Mouse (Mus musculus) lung, postnatal 0 days (tissue): ENCODE measurements around the gene Atxn3. TPM values are rescaled to one million over a fixed set of nuclear protein-coding genes. Genes with fewer than 3 reads are reported as not detected.

Experiments used
- ATAC-seq: fragments of 200-750 bp; cut with Nextera tagmentation; 2 replicates; pipeline ENCODE4 v1.8.0; 2017; ENCODE audit warnings: moderate library complexity
- DNase-seq: peaks from one replicate; pipeline ENCODE4 v3.0.0-alpha.2; 2016; ENCODE audit warnings: low spot score
- H3K27ac ChIP-seq: fragments of 300-500 bp; sonication (generic); 2 replicates; pipeline ENCODE4 v1.5.1; 2014; ENCODE audit warnings: antibody characterized with exemption, mild to moderate bottlenecking, low read length, mixed read lengths
- H3K27me3 ChIP-seq: fragments of 300-500 bp; sonication (generic); replicated peaks from 2 replicates; pipeline ENCODE4 v1.6.1; 2014; ENCODE audit warnings: low read length, mixed read lengths; ENCODE audit not compliant: insufficient read depth
- H3K36me3 ChIP-seq: fragments of 300-500 bp; sonication (generic); 2 replicates; pipeline ENCODE4 v1.6.1; 2014; ENCODE audit warnings: low read length, mixed read lengths; ENCODE audit not compliant: insufficient read depth
- H3K4me1 ChIP-seq: fragments of 300-500 bp; sonication (generic); 2 replicates; pipeline ENCODE4 v1.6.1; 2014; ENCODE audit warnings: antibody characterized with exemption, low read depth, low read length, mixed read lengths; ENCODE audit not compliant: insufficient read depth
- H3K4me2 ChIP-seq: fragments of 300-500 bp; sonication (generic); replicated peaks from 2 replicates; pipeline ENCODE4 v1.6.1; 2014; ENCODE audit warnings: low read depth, mild to moderate bottlenecking, low read length, moderate library complexity, mixed read lengths
- H3K4me3 ChIP-seq: fragments of 300-500 bp; sonication (generic); 2 replicates; pipeline ENCODE4 v1.5.1; 2014; ENCODE audit warnings: low read depth, low read length
- H3K9ac ChIP-seq: fragments of 300-500 bp; sonication (generic); replicated peaks from 2 replicates; pipeline ENCODE4 v1.6.1; 2014; ENCODE audit warnings: low read depth, mild to moderate bottlenecking
- H3K9me3 ChIP-seq: fragments of 300-500 bp; sonication (generic); 2 replicates; pipeline ENCODE4 v1.6.1; 2016; ENCODE audit warnings: low read length, mixed read lengths
- CTCF ChIP-seq: IDR thresholded peaks from 2 replicates; pipeline ENCODE4 v1.5.1; 2016; ENCODE audit warnings: antibody characterized with exemption, mild to moderate bottlenecking
- EP300 ChIP-seq: IDR thresholded peaks from 2 replicates; pipeline ENCODE4 v1.6.1; 2016; ENCODE audit warnings: antibody characterized with exemption, mild to moderate bottlenecking, control low read depth
- WGBS: fragments of 180-500 bp; shearing (Covaris S2); extraction: QIAGEN DNeasy Blood & Tissue Kit; methylation state at CpG from one replicate; pipeline ENCODE4 v1.1.7; 2014; 5-methylcytosine and 5-hydroxymethylcytosine counted together
- polyA plus RNA-seq: library from polyadenylated mRNA; unstranded; fragments of >200 nt; fragmentation: Nextera tagmentation; extraction: Ambion mirVana; gene quantifications from 2 replicates; pipeline ENCODE4 v1.2.1, GENCODE M21; 2015

Gene Atxn3
- polyA plus RNA-seq: 14.1 and 15.3 TPM in 2 replicates

- TF ChIP-seq CTCF: peak; percentile 87
- no peak for TF ChIP-seq EP300
- H3K9me3 ChIP-seq: no peaks in the 10 kb centered on the region
- DNase-seq: peak; percentile 98
- peak within 1 kb of the TSS; percentile 83 for H3K27ac ChIP-seq
- H3K4me1 ChIP-seq: peaks cover 9% of the 10 kb centered on the region; the same call in 1 of the 2 replicates
- ATAC-seq: peak; percentile 100
- peak within 1 kb of the TSS; percentile 98 for H3K4me3 ChIP-seq
- WGBS: under 1% methylated on average over 52 of the region's 54 CpGs
- H3K27me3 ChIP-seq: no peaks in the 10 kb centered on the region
- H3K9ac ChIP-seq: peak within 1 kb of the TSS; percentile 73
- H3K36me3 ChIP-seq: no peaks in the 10 kb centered on the region
- peak within 1 kb of the TSS; percentile 75 for H3K4me2 ChIP-seq
Measured at GRCm38 (mm10) chr12:101957942-101958544, at the start of gene Atxn3. TSS of gene Atxn3 (minus strand) at chr12:101958246.

- no peak overlapping the region for H3K4me3 ChIP-seq
- H3K27me3 ChIP-seq: no peaks in the 10 kb centered on the region
- no peak overlapping the region for H3K9ac ChIP-seq
- DNase-seq: no peak
- no peaks in the 10 kb centered on the region for H3K9me3 ChIP-seq
- H3K4me1 ChIP-seq: no peaks in the 10 kb centered on the region
- WGBS: 97% methylated on average over 11 of the region's 11 CpGs
- H3K36me3 ChIP-seq: peaks cover 38% of the 10 kb centered on the region
- TF ChIP-seq CTCF: no peak
- no peak for TF ChIP-seq EP300
- no peak overlapping the region for H3K27ac ChIP-seq
- no peak overlapping the region for H3K4me2 ChIP-seq
- ATAC-seq: no peak
Measured at GRCm38 (mm10) chr12:102000785-102001184, 42.7 kb upstream of the Atxn3 start.

GRCm38 (mm10) chr12:101998929-101999328 is 40.9 kb upstream of the Atxn3 start:
- Histone ChIP-seq H3K4me1 (no peaks in the 10 kb centered on the region), H3K4me2 (no peak overlapping the region), H3K36me3 (peaks cover 32% of the 10 kb centered on the region), H3K27me3 (no peaks in the 10 kb centered on the region), H3K9me3 (no peaks in the 10 kb centered on the region), H3K9ac (no peak overlapping the region), H3K4me3 (no peak overlapping the region), H3K27ac (no peak overlapping the region)
- 81% methylated on average over 5 of the region's 5 CpGs for WGBS
- TF ChIP-seq EP300 (no peak), CTCF (no peak)
- peak; percentile 43 for DNase-seq
- no peak; the same call in 1 of the 2 replicates for ATAC-seq

GRCm38 (mm10) chr12:101994576-101995467 is 36.8 kb upstream of the Atxn3 start:
- no peaks in the 10 kb centered on the region for H3K27me3 ChIP-seq
- TF ChIP-seq EP300: no peak
- TF ChIP-seq CTCF: no peak
- H3K36me3 ChIP-seq: peaks cover 37% of the 10 kb centered on the region; the same call in 1 of the 2 replicates
- no peaks in the 10 kb centered on the region for H3K9me3 ChIP-seq
- no peak for DNase-seq
- H3K4me1 ChIP-seq: no peaks in the 10 kb centered on the region
- H3K4me2 ChIP-seq: no peak overlapping the region
- 92% methylated on average over 8 of the region's 8 CpGs for WGBS
- H3K9ac ChIP-seq: no peak overlapping the region
- no peak overlapping the region for H3K4me3 ChIP-seq
- ATAC-seq: no peak
- H3K27ac ChIP-seq: no peak overlapping the region

GRCm38 (mm10) chr12:101987659-101988058 is 29.6 kb upstream of the Atxn3 start:
- no peak overlapping the region for H3K4me2 ChIP-seq
- no peak overlapping the region for H3K27ac ChIP-seq
- H3K36me3 ChIP-seq: peaks cover 36% of the 10 kb centered on the region; the same call in 1 of the 2 replicates
- H3K27me3 ChIP-seq: no peaks in the 10 kb centered on the region
- ATAC-seq (no peak), DNase-seq (no peak)
- TF ChIP-seq EP300 (no peak), CTCF (no peak)
- H3K9ac ChIP-seq: no peak overlapping the region
- no peak overlapping the region for H3K4me3 ChIP-seq
- WGBS: 71% methylated on average over 6 of the region's 6 CpGs
- H3K4me1 ChIP-seq: no peaks in the 10 kb centered on the region
- no peaks in the 10 kb centered on the region for H3K9me3 ChIP-seq

GRCm38 (mm10) chr12:101985110-101985509 is 27.1 kb upstream of the Atxn3 start:
- TF ChIP-seq CTCF (peak; percentile 78), EP300 (no peak)
- DNase-seq: peak; percentile 81
- peaks cover 16% of the 10 kb centered on the region; the same call in 1 of the 2 replicates for H3K36me3 ChIP-seq
- H3K4me3 ChIP-seq: no peak overlapping the region
- no peaks in the 10 kb centered on the region for H3K27me3 ChIP-seq
- 0 out of 2 replicates have a peak, but pooled peaks have one; percentile 28 for ATAC-seq
- no peaks in the 10 kb centered on the region for H3K9me3 ChIP-seq
- no peak overlapping the region for H3K9ac ChIP-seq
- WGBS: 33% methylated on average over 3 of the region's 3 CpGs
- no peaks in the 10 kb centered on the region for H3K4me1 ChIP-seq
- H3K27ac ChIP-seq: no peak overlapping the region
- H3K4me2 ChIP-seq: no peak overlapping the region
